In genomic region chr12:28784864-28785263, GRCm38 (mm10) we compare ENCODE assay signal across 11 mouse cellular contexts. TPM values are rescaled to one million over a fixed set of nuclear protein-coding genes. Genes with fewer than 3 reads are reported as not detected.
DNase-seq lines count a peak whose midpoint lies in the region; ATAC-seq and TF ChIP-seq lines count a peak whose summit lies in the region.
"Had no signal": no experiment of that assay in that cellular context is flagged by ENCODE, and none has a peak within 500 bp of the region (broad histone marks: within the 10 kb centered on the region; RNA-seq: fewer than 3 reads in every experiment).

No protein-coding gene starts in this region.

- whole genome bisulfite sequencing in kidney, embryonic 14.5 days = 12% methylated on average over 8 of the region's 8 CpGs
- WGBS in kidney, adult 2 months = 43% methylated on average over 8 of the region's 8 CpGs
- whole genome bisulfite sequencing in embryonic facial prominence, embryonic 11.5 days = 43% methylated on average over 8 of the region's 8 CpGs
- WGBS in limb, embryonic 14.5 days = 30% methylated on average over 8 of the region's 8 CpGs

- H3K4me1 ChIP-seq in kidney, embryonic 14.5 days (ENCODE audit: control insufficient read depth, insufficient read depth, low read length) = peaks cover 35% of the 10 kb centered on the region
- 0 out of 2 replicates have a peak, but pooled peaks cover 3% of the 10 kb centered on the region for H3K4me1 ChIP-seq in kidney, adult 2 months (ENCODE audit: control insufficient read depth, insufficient read depth, low read length)
- no peaks in the 10 kb centered on the region for H3K4me1 ChIP-seq in ES-Bruce4 (ENCODE audit: control insufficient read depth, insufficient read depth, low read length)
- no peaks in the 10 kb centered on the region for H3K4me1 ChIP-seq in embryonic facial prominence, embryonic 11.5 days (ENCODE audit: control insufficient read depth, insufficient read depth, low read length)
- peaks cover 13% of the 10 kb centered on the region for H3K4me1 ChIP-seq in limb, embryonic 14.5 days (ENCODE audit: control insufficient read depth, insufficient read depth, low read length)
- H3K4me1 ChIP-seq: liver, embryonic 15.5 days had no signal

- no peak for TF ChIP-seq POLR2A in kidney, adult 2 months (IDR thresholded peaks at IDR 0.05; ENCODE audit: low read depth, low read length)
- no peak for TF ChIP-seq POLR2A in ES-Bruce4 (IDR thresholded peaks at IDR 0.05; ENCODE audit: insufficient read depth, low read length)
- no peak for TF ChIP-seq POLR2A in limb, embryonic 14.5 days (IDR thresholded peaks at IDR 0.05; ENCODE audit: borderline replicate concordance, extremely low read depth, insufficient read depth, insufficient read length)

- TF ChIP-seq CTCF in kidney, adult 2 months (conservative IDR thresholded peaks at IDR 0.05; ENCODE audit: insufficient read depth, insufficient read length, low read depth, low read length) = no peak
- no peak for TF ChIP-seq CTCF in ES-Bruce4 (IDR thresholded peaks at IDR 0.05; ENCODE audit: low read depth, low read length)

- no peaks in the 10 kb centered on the region for H3K36me3 ChIP-seq in kidney, embryonic 14.5 days (ENCODE audit: control insufficient read depth, insufficient read depth, low read length)
- no peaks in the 10 kb centered on the region for H3K36me3 ChIP-seq in kidney, adult 2 months (ENCODE audit: control insufficient read depth, insufficient read depth, low read length)
- no peaks in the 10 kb centered on the region for H3K36me3 ChIP-seq in ES-Bruce4 (ENCODE audit: control insufficient read depth, insufficient read depth, low read length, poor library complexity, severe bottlenecking)
- no peaks in the 10 kb centered on the region for H3K36me3 ChIP-seq in embryonic facial prominence, embryonic 11.5 days (replicated peaks; ENCODE audit: control insufficient read depth, insufficient read depth, low read depth, low read length)
- H3K36me3 ChIP-seq in limb, embryonic 14.5 days (ENCODE audit: control insufficient read depth, insufficient read depth, low read length) = no peaks in the 10 kb centered on the region
- H3K36me3 ChIP-seq: liver, embryonic 15.5 days had no signal

- no peak overlapping the region for H3K4me2 ChIP-seq in kidney, embryonic 14.5 days (replicated peaks; ENCODE audit: low read depth, low read length)
- H3K4me2 ChIP-seq in embryonic facial prominence, embryonic 11.5 days (ENCODE audit: low read depth, low read length) = no peak overlapping the region
- no peak overlapping the region for H3K4me2 ChIP-seq in limb, embryonic 14.5 days (replicated peaks; ENCODE audit: low read depth, low read length, severe bottlenecking)
- H3K4me2 ChIP-seq: liver, embryonic 15.5 days had no signal

- peak overlapping the region; percentile 85 for H3K27ac ChIP-seq in kidney, embryonic 14.5 days (ENCODE audit: low read depth, low read length)
- no peak overlapping the region for H3K27ac ChIP-seq in kidney, adult 2 months (ENCODE audit: insufficient read depth, low read depth, low read length)
- H3K27ac ChIP-seq in ES-Bruce4 (ENCODE audit: insufficient read depth, low read length) = peak overlapping the region; percentile 48; the same call in 1 of the 2 replicates
- no peak overlapping the region for H3K27ac ChIP-seq in embryonic facial prominence, embryonic 11.5 days (replicated peaks; ENCODE audit: low read depth, low read length)
- 0 out of 2 replicates have a peak overlapping the region, but pooled peaks have one; percentile 16 for H3K27ac ChIP-seq in limb, embryonic 14.5 days (replicated peaks; ENCODE audit: low read depth, low read length)
- H3K27ac ChIP-seq: liver, embryonic 15.5 days; macrophage had no signal

- no peaks in the 10 kb centered on the region for H3K9me3 ChIP-seq in kidney, embryonic 14.5 days (ENCODE audit: control insufficient read depth, low read length)
- H3K9me3 ChIP-seq in ES-Bruce4 (replicated peaks; ENCODE audit: control insufficient read depth, insufficient read depth, low read length, poor library complexity, severe bottlenecking) = no peaks in the 10 kb centered on the region
- no peaks in the 10 kb centered on the region for H3K9me3 ChIP-seq in embryonic facial prominence, embryonic 11.5 days (replicated peaks; ENCODE audit: control insufficient read depth, low read length)
- H3K9me3 ChIP-seq in limb, embryonic 14.5 days (ENCODE audit: control insufficient read depth, low read length) = no peaks in the 10 kb centered on the region
- H3K9me3 ChIP-seq: liver, embryonic 15.5 days had no signal

- no peak for TF ChIP-seq EP300 in ES-Bruce4 (IDR thresholded peaks at IDR 0.05; ENCODE audit: insufficient read depth, low read depth, low read length)

- no peak for DNase-seq in kidney, adult 2 months
- peak; percentile 11 for DNase-seq in embryonic facial prominence, embryonic 11.5 days (ENCODE audit: low spot score)
- DNase-seq in limb, embryonic 14.5 days (ENCODE audit: low spot score) = no peak
- DNase-seq in adrenal gland, adult 18-20 months (ENCODE audit: low spot score in 2 of 2) = no peak
- no peak for DNase-seq in cerebellum, adult 11 months
- no peak for DNase-seq in urinary bladder, adult 18-20 months (ENCODE audit: low spot score in 2 of 2)

- no peaks in the 10 kb centered on the region for H3K27me3 ChIP-seq in kidney, embryonic 14.5 days (ENCODE audit: control insufficient read depth, insufficient read depth, low read length)
- no peaks in the 10 kb centered on the region for H3K27me3 ChIP-seq in kidney, adult 2 months (replicated peaks; ENCODE audit: control insufficient read depth, insufficient read depth, low read length)
- H3K27me3 ChIP-seq in ES-Bruce4 (ENCODE audit: control insufficient read depth, insufficient read depth, low read length, poor library complexity, severe bottlenecking) = no peaks in the 10 kb centered on the region
- no peaks in the 10 kb centered on the region for H3K27me3 ChIP-seq in embryonic facial prominence, embryonic 11.5 days (ENCODE audit: control insufficient read depth, insufficient read depth, low read length)
- no peaks in the 10 kb centered on the region for H3K27me3 ChIP-seq in limb, embryonic 14.5 days (ENCODE audit: control insufficient read depth, insufficient read depth, low read length)
- H3K27me3 ChIP-seq: liver, embryonic 15.5 days had no signal

- H3K9ac ChIP-seq in kidney, embryonic 14.5 days (ENCODE audit: low read depth, low read length) = no peak overlapping the region
- no peak overlapping the region for H3K9ac ChIP-seq in ES-Bruce4 (ENCODE audit: low read depth, poor library complexity, severe bottlenecking)
- no peak overlapping the region for H3K9ac ChIP-seq in embryonic facial prominence, embryonic 11.5 days (replicated peaks; ENCODE audit: low read length)
- no peak overlapping the region for H3K9ac ChIP-seq in limb, embryonic 14.5 days (ENCODE audit: low read depth, low read length, severe bottlenecking)
- H3K9ac ChIP-seq: liver, embryonic 15.5 days had no signal

- peak; percentile 89 for ATAC-seq in kidney, embryonic 14.5 days (ENCODE audit: low FRiP score, low TSS enrichment)
- 0 out of 2 replicates have a peak, but pooled peaks have one; percentile 61 for ATAC-seq in embryonic facial prominence, embryonic 11.5 days (replicated peaks; ENCODE audit: insufficient number of reproducible peaks, low FRiP score, low TSS enrichment, low read depth)
- ATAC-seq in limb, embryonic 14.5 days (ENCODE audit: low FRiP score, low read depth) = no peak
- ATAC-seq: activated CD4-positive, CD25-positive, alpha-beta regulatory T cell, adult 4 months had no signal

- H3K4me3 ChIP-seq in kidney, embryonic 14.5 days (ENCODE audit: low read length) = no peak overlapping the region
- H3K4me3 ChIP-seq in kidney, adult 2 months (ENCODE audit: insufficient read depth, low read depth, low read length) = no peak overlapping the region
- H3K4me3 ChIP-seq in ES-Bruce4 (ENCODE audit: low read depth, low read length) = no peak overlapping the region
- no peak overlapping the region for H3K4me3 ChIP-seq in embryonic facial prominence, embryonic 11.5 days (ENCODE audit: low read depth, low read length)
- no peak overlapping the region for H3K4me3 ChIP-seq in limb, embryonic 14.5 days (replicated peaks; ENCODE audit: low read length)
- H3K4me3 ChIP-seq: liver, embryonic 15.5 days had no signal

RNA-seq across cellular contexts. Expression of gene Eipr1, which starts 33.3 kb away (rescaled TPM):
- 33.4 and 36.1 TPM in 2 replicates for polyA plus RNA-seq in kidney, embryonic 14.5 days (2014; fragmentation: Nextera tagmentation; extraction: Ambion mirVana)
- 25.9 and 29.4 TPM in 2 replicates for polyA plus RNA-seq in kidney, adult 2 months (2012; rRNA removed)
- 18.4 and 24.2 TPM in 2 replicates for polyA plus RNA-seq in ES-Bruce4 (2011; ENCODE audit: insufficient read depth, insufficient read length, low read depth, missing spikeins)
- polyA plus RNA-seq in embryonic facial prominence, embryonic 11.5 days (2014; fragmentation: Nextera tagmentation; extraction: Ambion mirVana) = 33.9 and 38.5 TPM in 2 replicates
- polyA plus RNA-seq in limb, embryonic 14.5 days (2012; rRNA removed) = 18.8 and 22.0 TPM in 2 replicates
- 29.8 and 31.2 TPM in 2 replicates for polyA plus RNA-seq in limb, embryonic 14.5 days (2014; fragmentation: Nextera tagmentation; extraction: Ambion mirVana)
- total RNA-seq in adrenal gland, adult 18-20 months (2021) = 10 to 100 TPM; 18.1 to 22.0 TPM

RNA-seq across cellular contexts. Expression of gene Trappc12, which starts 34.6 kb away (rescaled TPM):
- 27.4 and 43.9 TPM in 2 replicates for polyA plus RNA-seq in kidney, embryonic 14.5 days (2014; fragmentation: Nextera tagmentation; extraction: Ambion mirVana)
- 30.1 and 30.6 TPM in 2 replicates for polyA plus RNA-seq in kidney, adult 2 months (2012; rRNA removed)
- polyA plus RNA-seq in ES-Bruce4 (2011; ENCODE audit: insufficient read depth, insufficient read length, low read depth, missing spikeins) = 27.4 and 29.6 TPM in 2 replicates
- 38.4 and 40.5 TPM in 2 replicates for polyA plus RNA-seq in embryonic facial prominence, embryonic 11.5 days (2014; fragmentation: Nextera tagmentation; extraction: Ambion mirVana)
- 36.0 and 41.1 TPM in 2 replicates for polyA plus RNA-seq in limb, embryonic 14.5 days (2012; rRNA removed)
- 37.2 and 43.1 TPM in 2 replicates for polyA plus RNA-seq in limb, embryonic 14.5 days (2014; fragmentation: Nextera tagmentation; extraction: Ambion mirVana)
- total RNA-seq in adrenal gland, adult 18-20 months (2021) = 10 to 100 TPM; 30.0 to 32.5 TPM

Comparison
In these comparisons a context has a peak if more than half of its experiments do, and no peak if none do; other contexts are left out.
1. H3K27ac ChIP-seq: peak in kidney, embryonic 14.5 days (single experiment), ES-Bruce4 (single experiment) and limb, embryonic 14.5 days (single experiment); none in kidney, adult 2 months (single experiment) and embryonic facial prominence, embryonic 11.5 days (single experiment).